Mouse (Mus musculus) midbrain, embryonic 11.5 days (tissue): Measurements from ENCODE around the gene Pkp1. TPM values are rescaled to one million over a fixed set of nuclear protein-coding genes. Genes with fewer than 3 reads are reported as not detected.

ENCODE experiments used
- ATAC-seq: fragments of 200-750 bp; cut with Nextera tagmentation; 2 replicates; pipeline ENCODE4 v1.8.0; 2017; ENCODE audit warnings: moderate TSS enrichment, moderate library complexity; ENCODE audit not compliant: low FRiP score
- DNase-seq: peaks from one replicate; pipeline ENCODE4 v3.0.0; 2015; ENCODE audit warnings: low spot score; ENCODE audit errors: missing footprints
- H3K27ac ChIP-seq: fragments of 300-500 bp; sonication (generic); 2 replicates; pipeline ENCODE4 v1.5.1; 2014; ENCODE audit warnings: low read depth, low read length
- H3K27me3 ChIP-seq: fragments of 300-500 bp; sonication (generic); 2 replicates; pipeline ENCODE4 v1.6.1; 2014; ENCODE audit warnings: mild to moderate bottlenecking, low read length, moderate library complexity, mixed read lengths; ENCODE audit not compliant: control insufficient read depth, insufficient read depth
- H3K36me3 ChIP-seq: fragments of 300-500 bp; sonication (generic); 2 replicates; pipeline ENCODE4 v1.6.1; 2014; ENCODE audit warnings: mild to moderate bottlenecking, low read length, moderate library complexity, mixed read lengths; ENCODE audit not compliant: control insufficient read depth, insufficient read depth
- H3K4me1 ChIP-seq: fragments of 300-500 bp; sonication (generic); 2 replicates; pipeline ENCODE4 v1.6.1; 2014; ENCODE audit warnings: low read length; ENCODE audit not compliant: control insufficient read depth, insufficient read depth
- H3K4me2 ChIP-seq: fragments of 300-500 bp; sonication (generic); 2 replicates; pipeline ENCODE4 v1.6.1; 2014; ENCODE audit warnings: mild to moderate bottlenecking, moderate library complexity
- H3K4me3 ChIP-seq: fragments of 300-500 bp; sonication (generic); 2 replicates; pipeline ENCODE4 v1.5.1; 2014; ENCODE audit warnings: low read depth, low read length
- H3K9ac ChIP-seq: fragments of 300-500 bp; sonication (generic); 2 replicates; pipeline ENCODE4 v1.6.1; 2014; ENCODE audit warnings: low read length
- H3K9me3 ChIP-seq: fragments of 300-500 bp; sonication (generic); 2 replicates; pipeline ENCODE4 v1.6.1; 2016; ENCODE audit warnings: low read length; ENCODE audit not compliant: control insufficient read depth
- WGBS: fragments of 180-500 bp; shearing (Covaris S2); extraction: QIAGEN DNeasy Blood & Tissue Kit; methylation state at CpG from one replicate; pipeline ENCODE4 v1.1.7; 2014; 5-methylcytosine and 5-hydroxymethylcytosine counted together
- polyA plus RNA-seq: library from polyadenylated mRNA; unstranded; fragments of >200 nt; fragmentation: Nextera tagmentation; extraction: Ambion mirVana; gene quantifications from 2 replicates; pipeline ENCODE4 v1.2.1, GENCODE M21; 2014

The Pkp1 gene
- polyA plus RNA-seq, 1 experiment from 2014 or later = 0.11 TPM

GRCm38 (mm10) chr1:135844481-135844880, 74.5 kb downstream of the Pkp1 start:
- H3K27me3 ChIP-seq = no peaks in the 10 kb centered on the region
- no peak overlapping the region for H3K4me3 ChIP-seq
- no peak overlapping the region for H3K9ac ChIP-seq
- WGBS = 88% methylated on average over 6 of the region's 6 CpGs
- DNase-seq (peak; percentile 65), ATAC-seq (no peak)
- H3K4me2 ChIP-seq = no peak overlapping the region
- no peaks in the 10 kb centered on the region for H3K9me3 ChIP-seq
- H3K36me3 ChIP-seq = no peaks in the 10 kb centered on the region
- H3K27ac ChIP-seq = no peak overlapping the region
- no peaks in the 10 kb centered on the region for H3K4me1 ChIP-seq

- H3K9ac ChIP-seq = no peak overlapping the region
- H3K4me2 ChIP-seq = no peak overlapping the region
- no peak overlapping the region for H3K27ac ChIP-seq
- no peaks in the 10 kb centered on the region for H3K9me3 ChIP-seq
- DNase-seq (peak; percentile 61), ATAC-seq (no peak)
- no peaks in the 10 kb centered on the region for H3K27me3 ChIP-seq
- no peaks in the 10 kb centered on the region for H3K4me1 ChIP-seq
- 89% methylated on average over 10 of the region's 10 CpGs for WGBS
- no peak overlapping the region for H3K4me3 ChIP-seq
- H3K36me3 ChIP-seq = no peaks in the 10 kb centered on the region
Observed at GRCm38 (mm10) chr1:135843519-135844262, 75.3 kb downstream of the Pkp1 start.

GRCm38 (mm10) chr1:135840675-135841395, 78.2 kb downstream of the Pkp1 start:
- no peak overlapping the region for H3K4me3 ChIP-seq
- ATAC-seq (no peak), DNase-seq (peak; percentile 78)
- H3K36me3 ChIP-seq = no peaks in the 10 kb centered on the region
- no peaks in the 10 kb centered on the region for H3K27me3 ChIP-seq
- H3K9me3 ChIP-seq = no peaks in the 10 kb centered on the region
- WGBS = 73% methylated on average over 15 of the region's 15 CpGs
- H3K27ac ChIP-seq = no peak overlapping the region
- H3K9ac ChIP-seq = no peak overlapping the region
- H3K4me1 ChIP-seq = no peaks in the 10 kb centered on the region
- no peak overlapping the region for H3K4me2 ChIP-seq

- H3K4me1 ChIP-seq = no peaks in the 10 kb centered on the region
- H3K36me3 ChIP-seq = no peaks in the 10 kb centered on the region
- no peak overlapping the region for H3K9ac ChIP-seq
- H3K27ac ChIP-seq = no peak overlapping the region
- WGBS = 86% methylated on average over 6 of the region's 6 CpGs
- no peak for ATAC-seq
- peak; percentile 62 for DNase-seq
- no peak overlapping the region for H3K4me3 ChIP-seq
- H3K4me2 ChIP-seq = no peak overlapping the region
- no peaks in the 10 kb centered on the region for H3K9me3 ChIP-seq
- H3K27me3 ChIP-seq = no peaks in the 10 kb centered on the region
Observed at GRCm38 (mm10) chr1:135839065-135839464, 79.9 kb downstream of the Pkp1 start.

GRCm38 (mm10) chr1:135838626-135839025, 80.4 kb downstream of the Pkp1 start:
- no peaks in the 10 kb centered on the region for H3K4me1 ChIP-seq
- H3K36me3 ChIP-seq = no peaks in the 10 kb centered on the region
- H3K4me3 ChIP-seq = no peak overlapping the region
- DNase-seq = peak; percentile 61
- no peaks in the 10 kb centered on the region for H3K27me3 ChIP-seq
- H3K27ac ChIP-seq = no peak overlapping the region
- H3K4me2 ChIP-seq = no peak overlapping the region
- no peaks in the 10 kb centered on the region for H3K9me3 ChIP-seq
- no peak for ATAC-seq
- 73% methylated on average over 4 of the region's 4 CpGs for WGBS
- H3K9ac ChIP-seq = no peak overlapping the region

GRCm38 (mm10) chr1:135835716-135836483, 83.1 kb downstream of the Pkp1 start, which contains the start of gene Tnnt2:
Gene Tnnt2 (plus strand): TSS chr1:135836354.
- no peak within 1 kb of the TSS for H3K27ac ChIP-seq
- no peaks in the 10 kb centered on the region for H3K9me3 ChIP-seq
- H3K4me1 ChIP-seq = no peaks in the 10 kb centered on the region
- DNase-seq (peak; percentile 82), ATAC-seq (no peak)
- no peak within 1 kb of the TSS for H3K4me2 ChIP-seq
- H3K36me3 ChIP-seq = no peaks in the 10 kb centered on the region
- 62% methylated on average over 9 of the region's 9 CpGs for WGBS
- H3K9ac ChIP-seq = no peak within 1 kb of the TSS
- no peak within 1 kb of the TSS for H3K4me3 ChIP-seq
- no peaks in the 10 kb centered on the region for H3K27me3 ChIP-seq

- Histone ChIP-seq H3K9ac (no peak overlapping the region), H3K27ac (no peak overlapping the region), H3K4me1 (no peaks in the 10 kb centered on the region), H3K4me3 (no peak overlapping the region), H3K9me3 (no peaks in the 10 kb centered on the region), H3K4me2 (no peak overlapping the region), H3K27me3 (no peaks in the 10 kb centered on the region), H3K36me3 (no peaks in the 10 kb centered on the region)
- 82% methylated on average over 8 of the region's 8 CpGs for WGBS
- DNase-seq (peak; percentile 51), ATAC-seq (no peak)
Observed at GRCm38 (mm10) chr1:135834983-135835382, 84.0 kb downstream of the Pkp1 start.

GRCm38 (mm10) chr1:135834206-135834859, 84.7 kb downstream of the Pkp1 start:
- Histone ChIP-seq H3K27me3 (no peaks in the 10 kb centered on the region), H3K4me1 (no peaks in the 10 kb centered on the region), H3K27ac (no peak overlapping the region), H3K36me3 (no peaks in the 10 kb centered on the region), H3K9ac (no peak overlapping the region), H3K4me3 (no peak overlapping the region), H3K9me3 (no peaks in the 10 kb centered on the region), H3K4me2 (no peak overlapping the region)
- 77% methylated on average over 6 of the region's 6 CpGs for WGBS
- ATAC-seq = no peak
- peak; percentile 64 for DNase-seq
